Mouse (Mus musculus): Measurements from ENCODE around the gene Sox3.

Gene Sox3

GRCm38 (mm10) chrX:60892801-60893681, at the start of gene Sox3:
TSS of gene Sox3 (minus strand) at chrX:60893430.
- no peak for DNase-seq (ENCODE audit: low spot score in 2 of 2)

GRCm38 (mm10) chrX:60940225-60940624, 47.0 kb upstream of the Sox3 start:
- no peak for DNase-seq (ENCODE audit: low spot score in 2 of 2)

- no peak for DNase-seq (ENCODE audit: low spot score in 2 of 2)
These were observed 6.3 kb upstream of the Sox3 start for GRCm38 (mm10) chrX:60899546-60899945.

- DNase-seq (ENCODE audit: low spot score in 2 of 2) = no peak
These were observed 5.4 kb upstream of the Sox3 start for GRCm38 (mm10) chrX:60898641-60899040.

GRCm38 (mm10) chrX:60896296-60896695, 3.1 kb upstream of the Sox3 start:
- DNase-seq (ENCODE audit: low spot score in 2 of 2) = no peak

GRCm38 (mm10) chrX:60895416-60895815, 2.2 kb upstream of the Sox3 start:
- DNase-seq (ENCODE audit: low spot score in 2 of 2) = no peak

GRCm38 (mm10) chrX:60893720-60894543, 702 bp upstream of the Sox3 start:
- DNase-seq (ENCODE audit: low spot score in 2 of 2) = no peak

GRCm38 (mm10) chrX:60892098-60892800, 981 bp downstream of the Sox3 start:
- DNase-seq (ENCODE audit: low spot score in 2 of 2) = no peak

GRCm38 (mm10) chrX:60891329-60892095, 1.7 kb downstream of the Sox3 start:
- no peak for DNase-seq (ENCODE audit: low spot score in 2 of 2)

- DNase-seq (ENCODE audit: low spot score in 2 of 2) = no peak
These were observed 2.6 kb downstream of the Sox3 start for GRCm38 (mm10) chrX:60890651-60891050.

GRCm38 (mm10) chrX:60889956-60890485, 3.2 kb downstream of the Sox3 start:
- DNase-seq (ENCODE audit: low spot score in 2 of 2) = no peak

All from spleen, postnatal 36 days (tissue).